Mouse (Mus musculus) myocyte (in vitro differentiated cells): ENCODE results near the gene D5Ertd579e.
A peak's percentile ranks its signal among the peaks of the same experiment; 100 is the strongest.

Source experiments
- E2F4 ChIP-seq: IDR thresholded peaks from one replicate; pipeline ENCODE4 v1.6.1; 2011; ENCODE audit warnings: mild to moderate bottlenecking, control low read depth, moderate library complexity; ENCODE audit not compliant: insufficient read depth
- MAX ChIP-seq: IDR thresholded peaks from one replicate; pipeline ENCODE4 v1.6.1; 2011; ENCODE audit warnings: low read depth, mild to moderate bottlenecking, control low read depth
- POLR2A ChIP-seq: IDR thresholded peaks from one replicate; pipeline ENCODE4 v1.6.1; 2011; ENCODE audit warnings: low read depth, mild to moderate bottlenecking, control low read depth, moderate library complexity; ENCODE audit not compliant: insufficient read length
- TCF3 ChIP-seq: IDR thresholded peaks from one replicate; pipeline ENCODE4 v1.6.1; 2011; ENCODE audit warnings: low read depth, control low read depth; ENCODE audit not compliant: insufficient read length
- USF1 ChIP-seq: IDR thresholded peaks from one replicate; pipeline ENCODE4 v1.6.1; 2011; ENCODE audit warnings: low read depth, mild to moderate bottlenecking, control low read depth, moderate library complexity

GRCm38 (mm10) chr5:36722415-36722856 lies 26.6 kb upstream of the D5Ertd579e start:
- TF ChIP-seq POLR2A: no peak
- TF ChIP-seq TCF3: peak; percentile 23
- peak; percentile 38 for TF ChIP-seq USF1
- no peak for TF ChIP-seq E2F4
- no peak for TF ChIP-seq MAX
